Mouse (Mus musculus) cerebellum, postnatal 36 days (tissue): Measurements from ENCODE around the gene Oxsr1.
A peak's percentile ranks its signal among the peaks of the same experiment; 100 is the strongest.
"Not testable (repeated sequence)": the region's sequence is repeated elsewhere in the genome, so short reads cannot be mapped to it uniquely, and the experiment has no call there.

Source experiments
- DNase-seq, 2 experiments: peaks; one replicate each; pipeline ENCODE4 v3.0.0; 2021 to 2022; ENCODE audit warnings: mixed read lengths in 2 of 2

Oxsr1 gene

GRCm38 (mm10) chr9:119268588-119269145 is 53.6 kb downstream of the Oxsr1 start:
- DNase-seq = peak; percentile 8 to 9

DNA sequence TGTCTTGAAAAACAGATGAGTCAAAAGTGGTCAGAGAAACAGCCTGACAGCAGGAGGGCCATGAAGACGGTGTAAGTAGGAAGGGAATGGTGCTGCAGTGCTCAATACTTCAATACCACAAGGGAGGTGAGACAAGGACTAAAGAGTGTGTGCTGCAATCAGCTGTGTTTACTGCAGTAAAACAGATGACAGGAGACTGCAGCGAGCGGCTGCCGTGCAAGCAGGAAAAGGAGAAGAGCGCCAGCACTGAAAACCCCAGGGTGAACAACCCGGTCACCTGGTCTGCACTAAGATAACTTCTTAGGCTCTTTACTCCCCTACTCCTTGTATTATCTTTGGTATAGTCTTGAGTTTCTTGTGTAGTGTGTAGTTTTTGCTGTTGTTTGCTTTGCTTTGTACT is 54.1 kb downstream of the Oxsr1 start:
- DNase-seq = no peak

DNA sequence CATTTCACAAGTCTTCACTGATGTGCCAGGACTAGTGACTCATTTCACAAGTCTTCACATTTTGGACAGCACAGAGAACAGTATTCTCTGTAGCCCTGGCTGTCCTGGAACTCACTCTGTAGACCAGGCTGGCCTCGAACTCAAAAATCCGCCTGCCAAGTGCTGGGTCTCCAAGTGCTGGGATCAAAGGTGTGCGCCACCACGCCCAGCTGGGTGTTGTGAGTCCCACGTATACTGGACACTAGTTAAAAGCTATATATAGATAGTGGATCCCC is 56.2 kb downstream of the Oxsr1 start:
- DNase-seq = not testable (repeated sequence)

DNA sequence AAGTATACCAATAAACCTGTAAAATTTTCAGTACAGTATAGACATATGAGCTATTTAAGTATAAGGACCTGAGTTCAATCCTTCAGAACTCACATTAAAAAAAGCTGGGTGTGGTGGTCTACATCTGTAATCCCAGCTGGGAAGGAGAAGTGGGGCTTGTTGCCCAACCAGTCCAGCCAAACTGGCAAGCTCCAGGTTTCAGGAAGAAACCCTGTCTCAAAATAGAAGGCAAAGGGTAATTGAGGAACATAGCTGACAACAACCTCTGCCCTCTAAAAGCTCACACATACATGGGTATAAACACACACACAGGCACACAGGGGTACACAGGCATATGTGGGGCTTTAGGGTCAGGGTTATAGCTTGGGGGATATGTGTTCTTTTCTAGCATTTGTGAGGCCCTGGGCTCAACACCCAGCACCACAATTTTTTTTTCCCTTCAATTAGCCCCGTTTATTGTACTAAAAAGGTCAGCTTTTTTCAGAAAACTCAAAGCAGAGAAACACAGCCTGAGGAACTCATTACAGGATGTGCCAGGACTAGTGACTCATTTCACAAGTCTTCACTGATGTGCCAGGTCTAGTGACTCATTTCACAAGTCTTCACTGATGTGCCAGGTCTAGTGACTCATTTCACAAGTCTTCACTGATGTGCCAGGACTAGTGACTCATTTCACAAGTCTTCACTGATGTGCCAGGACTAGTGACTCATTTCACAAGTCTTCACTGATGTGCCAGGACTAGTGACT is 56.7 kb downstream of the Oxsr1 start:
- not testable (repeated sequence) for DNase-seq

DNA sequence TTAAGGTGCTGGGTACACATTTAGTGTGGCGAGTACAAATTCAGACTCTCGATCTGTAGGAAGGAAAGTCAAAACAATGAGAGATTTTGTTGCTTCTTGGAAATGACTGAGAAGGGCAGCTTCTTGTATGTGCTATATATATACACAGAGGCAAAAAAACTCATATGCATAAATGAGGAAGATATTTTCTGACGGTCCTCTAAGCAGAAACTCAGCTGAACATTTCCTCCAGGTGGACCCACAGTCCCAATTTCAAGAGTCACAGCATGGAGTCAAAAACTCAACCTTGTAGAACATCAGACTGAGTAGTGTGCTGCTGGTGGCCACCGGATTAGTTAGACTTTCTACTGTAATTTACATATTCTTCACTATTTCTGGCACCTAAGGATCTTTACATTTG is 59.2 kb downstream of the Oxsr1 start:
- DNase-seq = no peak

DNA sequence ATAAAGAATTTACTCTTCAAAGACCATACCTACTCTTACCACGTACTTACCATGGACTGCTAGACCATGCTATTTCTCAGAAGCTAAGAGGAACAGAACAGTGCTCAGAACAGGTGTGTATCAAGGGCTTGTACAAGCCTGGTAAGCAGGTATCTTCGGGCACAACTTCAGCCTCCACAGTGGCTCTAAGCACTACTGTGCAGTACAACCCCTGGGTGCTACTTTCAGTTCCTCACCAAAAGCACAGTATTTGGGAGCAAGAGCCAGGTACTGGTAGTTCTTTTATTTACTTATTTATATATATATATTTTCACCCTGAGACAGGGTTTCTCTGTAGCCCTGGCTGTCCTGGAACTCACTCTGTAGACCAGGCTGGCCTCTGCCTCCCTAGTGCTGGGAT is 61.4 kb downstream of the Oxsr1 start:
- no peak for DNase-seq

GRCm38 (mm10) chr9:119258785-119259184 is 63.4 kb downstream of the Oxsr1 start:
- no peak for DNase-seq

DNA sequence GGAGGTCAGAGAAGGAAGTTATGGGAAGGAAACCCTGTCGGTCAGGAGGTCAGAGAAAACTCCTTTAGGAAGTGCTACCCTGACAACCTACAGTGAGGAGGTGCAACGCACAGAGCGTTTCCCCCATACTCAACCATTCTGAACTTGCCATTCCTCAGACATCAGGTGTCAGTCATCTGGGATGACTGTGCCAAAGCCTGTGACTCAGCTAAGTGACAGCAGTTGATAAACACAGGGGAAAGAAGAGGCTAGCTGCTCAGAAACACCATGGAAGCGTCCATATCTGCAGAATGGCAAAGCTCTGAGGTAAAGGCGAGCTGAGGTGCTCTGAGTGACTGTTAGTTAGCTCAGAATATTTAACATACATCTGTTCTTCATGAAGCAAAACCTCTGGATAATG is 64.1 kb downstream of the Oxsr1 start:
- DNase-seq = no peak

- no peak for DNase-seq
Measured at GRCm38 (mm10) chr9:119256161-119256560, 66.1 kb downstream of the Oxsr1 start.

DNA sequence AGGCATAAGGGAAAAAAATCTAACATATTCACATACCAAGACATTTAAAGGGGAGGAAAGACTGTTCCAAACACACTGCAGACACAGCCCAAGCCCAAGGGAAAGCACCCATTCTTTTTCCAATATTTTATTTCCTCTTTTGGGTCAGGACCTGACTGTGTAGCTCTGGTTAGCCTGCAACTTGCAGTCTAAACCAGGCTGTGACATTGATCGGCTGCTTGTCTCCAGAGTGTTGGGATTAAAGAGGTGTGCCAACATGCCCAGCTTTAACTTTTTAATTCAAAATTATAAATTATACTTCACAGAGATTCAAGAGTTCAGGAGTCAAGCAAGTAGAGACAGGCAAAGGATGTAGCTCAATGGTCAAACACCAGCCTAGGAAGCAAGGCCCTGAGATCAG is 67.1 kb downstream of the Oxsr1 start:
- DNase-seq = no peak

GRCm38 (mm10) chr9:119254187-119254586 is 68.0 kb downstream of the Oxsr1 start:
- no peak for DNase-seq

DNA sequence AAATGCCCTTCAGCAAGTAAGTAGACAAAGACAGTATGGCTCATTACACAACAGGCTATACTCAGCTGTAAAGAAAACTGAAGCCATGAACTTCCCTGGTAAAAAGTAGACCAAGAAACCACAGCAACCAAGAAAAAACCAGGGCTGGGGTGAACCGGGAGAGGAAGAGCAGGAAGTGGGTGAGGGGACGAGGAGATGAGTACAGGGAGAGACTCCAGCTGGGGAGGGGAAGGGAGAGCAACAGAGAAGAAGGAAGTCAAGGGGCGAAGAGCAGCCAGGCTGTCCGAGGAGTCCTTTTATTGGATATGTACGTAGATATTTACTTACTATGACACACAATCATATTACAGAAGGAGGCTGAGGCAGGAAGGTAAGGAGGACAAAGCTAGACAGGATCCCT is 74.2 kb downstream of the Oxsr1 start:
- DNase-seq = no peak

DNA sequence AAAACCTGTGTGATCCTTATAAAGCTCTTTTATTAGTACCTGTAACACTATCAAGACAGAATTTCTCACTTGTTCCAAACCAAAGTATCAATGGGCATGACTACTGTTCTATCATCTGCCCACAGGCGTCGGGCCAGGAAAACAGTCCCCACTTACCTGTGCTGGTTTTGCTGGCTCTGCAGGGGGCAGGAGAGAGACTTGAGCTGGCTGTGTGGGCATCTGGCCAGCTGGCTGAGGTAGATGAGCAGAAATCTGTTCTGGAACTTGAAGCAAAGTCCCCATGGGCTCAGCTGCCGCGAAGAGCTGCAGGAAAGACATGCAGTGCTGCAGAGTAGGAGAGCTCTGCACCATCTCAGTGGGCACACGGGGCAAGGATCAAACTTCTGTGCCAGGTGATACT is 75.4 kb downstream of the Oxsr1 start:
- peak; percentile 27 to 33 for DNase-seq

- no peak for DNase-seq
Measured at GRCm38 (mm10) chr9:119243981-119244380, 78.2 kb downstream of the Oxsr1 start.

DNA sequence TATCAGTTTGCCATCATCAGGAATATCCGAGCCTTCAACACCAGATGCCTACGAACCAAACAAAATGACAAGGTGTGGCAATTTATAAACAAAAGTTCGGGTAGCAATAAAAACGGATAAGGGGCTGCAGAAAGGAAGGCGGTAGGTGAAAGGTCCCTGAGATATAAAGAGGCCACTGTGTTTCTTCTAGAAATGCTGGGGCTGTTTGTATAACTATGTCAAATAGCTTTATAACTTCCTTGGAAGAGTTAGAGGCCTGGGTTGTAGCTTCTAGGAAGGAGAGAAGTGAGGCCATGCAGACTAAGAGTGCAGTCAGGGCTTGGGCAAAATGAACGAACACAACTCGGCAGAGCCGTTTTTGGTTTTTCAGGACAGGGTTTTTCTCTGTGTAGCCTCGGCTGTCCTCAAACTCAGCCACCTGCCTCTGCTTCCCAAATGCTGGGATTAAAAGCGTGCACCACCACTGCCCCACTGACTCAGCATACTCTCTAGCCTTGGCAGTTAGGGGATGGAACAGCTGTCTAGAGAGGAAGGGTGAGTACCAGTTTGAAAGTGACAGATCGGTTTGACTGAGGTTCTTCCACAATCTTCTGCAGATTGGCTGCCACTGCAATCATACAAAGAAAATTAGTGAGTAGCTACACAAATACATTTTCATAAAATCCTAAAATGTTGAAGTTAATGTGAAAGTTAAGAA is 80.9 kb downstream of the Oxsr1 start:
- no peak for DNase-seq

DNA sequence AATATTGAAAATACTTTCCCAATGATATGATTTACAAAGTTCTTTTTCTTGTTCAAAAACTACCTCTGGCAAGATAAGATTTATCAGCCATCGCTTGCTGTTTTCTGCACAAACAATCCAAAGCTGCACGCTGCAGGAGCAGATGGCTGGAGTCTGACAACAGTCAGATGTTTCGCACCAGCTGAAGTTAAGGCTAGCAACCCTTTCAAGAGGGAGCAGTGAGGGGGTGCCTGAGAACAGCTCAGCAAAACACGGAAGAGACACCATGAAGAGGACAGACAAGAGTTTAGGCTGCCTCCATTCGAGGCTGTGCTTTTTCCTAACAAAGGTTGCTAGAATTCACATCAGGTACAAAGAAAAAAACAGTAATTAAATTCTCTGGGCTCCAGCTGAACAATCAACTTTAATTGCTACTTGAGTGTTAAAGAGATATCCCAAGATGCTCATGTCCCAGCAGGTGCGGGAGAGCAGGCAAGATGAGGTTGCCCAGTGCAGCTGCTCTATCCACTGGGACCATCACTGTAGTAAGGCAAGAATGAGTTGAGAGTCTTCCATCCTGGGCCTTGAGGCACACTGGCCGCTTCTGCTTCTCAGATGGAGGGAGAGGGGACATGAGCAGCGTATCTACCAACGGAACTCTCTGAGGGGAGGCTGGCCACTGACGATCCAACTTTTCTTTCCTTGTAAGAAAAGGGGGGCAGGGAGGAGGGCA is 81.8 kb downstream of the Oxsr1 start:
- DNase-seq = no peak

GRCm38 (mm10) chr9:119239274-119239673 is 83.0 kb downstream of the Oxsr1 start:
- DNase-seq = no peak

DNA sequence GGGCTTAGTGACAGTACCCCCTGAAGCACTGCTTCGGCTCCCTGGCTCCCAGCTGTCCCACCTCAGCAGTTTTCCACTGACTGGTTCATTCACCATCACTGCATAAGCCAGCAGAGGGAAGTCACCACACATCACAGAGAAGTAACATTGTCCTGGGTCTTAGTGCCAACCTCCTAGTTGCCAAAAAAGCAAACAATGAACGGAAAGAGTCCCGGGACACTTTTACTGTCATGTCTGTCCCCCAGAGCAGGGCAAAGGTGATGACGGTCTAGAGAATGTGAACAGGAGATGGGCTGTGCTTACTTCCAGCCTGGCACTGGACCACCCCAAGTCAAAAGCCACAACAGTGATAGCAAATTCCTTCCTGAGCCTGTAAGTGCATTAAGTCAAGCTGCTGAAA is 83.4 kb downstream of the Oxsr1 start:
- DNase-seq = no peak

DNA sequence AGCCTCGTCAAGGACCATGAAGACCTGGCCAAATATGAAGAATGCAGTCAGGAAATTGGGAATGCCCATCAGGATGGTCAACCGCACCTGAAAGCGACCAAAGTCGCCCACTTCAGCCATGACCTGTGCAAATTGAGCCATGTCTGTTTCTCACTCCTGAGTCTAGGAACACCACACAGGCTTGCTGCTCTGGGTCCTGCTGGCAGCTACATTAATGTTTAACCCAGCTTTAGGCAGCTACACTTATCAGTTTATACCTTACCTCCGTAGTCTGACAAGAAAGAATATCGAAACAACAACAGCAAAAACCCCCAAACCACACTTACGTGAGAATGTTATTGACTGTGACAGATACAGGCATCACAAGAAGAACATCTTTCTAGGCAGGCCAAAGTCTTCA is 90.7 kb downstream of the Oxsr1 start:
- no peak for DNase-seq

DNA sequence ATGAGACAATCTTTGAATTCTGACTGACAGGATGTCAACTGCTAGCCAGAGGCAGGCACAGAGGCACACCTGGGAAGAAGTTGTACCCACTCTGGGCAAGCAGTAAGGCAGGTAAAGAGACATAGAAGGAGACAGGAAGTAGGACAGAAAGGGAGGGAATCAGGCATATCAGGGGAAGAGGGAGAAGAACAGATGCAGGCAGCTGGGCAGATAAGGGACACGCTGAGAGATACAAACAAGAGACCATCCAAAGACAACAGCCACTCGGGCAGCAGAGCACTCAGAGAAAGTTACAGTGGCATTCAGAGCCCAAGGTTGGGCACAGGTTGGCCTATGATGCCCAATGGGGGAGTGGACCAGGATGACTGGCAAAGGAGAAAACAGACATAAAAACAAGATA is 91.4 kb downstream of the Oxsr1 start:
- no peak for DNase-seq

DNA sequence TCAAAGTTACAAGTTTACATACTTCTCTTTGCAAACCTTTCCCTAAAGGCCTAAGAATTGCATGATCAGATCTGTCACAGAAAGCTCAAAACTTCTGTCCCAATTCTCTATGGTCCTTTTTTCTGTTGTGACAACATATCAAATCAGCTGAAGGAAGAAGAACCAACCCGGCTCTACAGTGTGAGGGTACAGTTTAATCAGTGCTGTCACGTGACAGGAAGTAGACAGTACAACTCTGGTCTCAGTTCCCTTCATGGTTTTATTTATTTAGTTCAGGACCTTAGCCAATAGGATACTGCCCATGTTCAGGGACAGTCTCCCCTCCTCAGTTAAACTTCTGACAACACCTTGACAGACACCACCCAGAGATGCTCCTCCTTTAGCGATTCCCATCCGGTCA is 102.0 kb downstream of the Oxsr1 start:
- DNase-seq = no peak

- DNase-seq = no peak
Measured at GRCm38 (mm10) chr9:119219667-119220066, 102.6 kb downstream of the Oxsr1 start.

DNA sequence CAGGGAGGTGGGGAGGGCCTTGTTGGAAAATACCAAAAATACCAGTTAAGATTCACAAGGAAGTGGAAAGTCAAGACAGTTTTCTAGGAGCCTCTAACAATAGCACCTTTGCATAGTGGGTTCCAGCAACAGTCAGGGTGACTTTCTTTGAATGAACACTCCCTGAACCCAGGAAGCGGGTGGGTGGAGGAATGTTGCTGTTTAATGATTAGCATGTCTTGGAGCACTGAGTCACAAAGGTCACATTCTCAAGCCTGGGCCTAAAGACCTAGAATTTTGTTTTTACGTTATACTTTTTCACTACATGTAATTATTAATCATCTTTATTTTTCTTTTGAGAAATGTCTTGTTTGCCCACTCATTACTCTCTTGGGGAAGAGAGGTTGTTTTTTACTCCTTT is 106.9 kb downstream of the Oxsr1 start:
- DNase-seq = not testable (repeated sequence)

- no peak for DNase-seq
Measured at GRCm38 (mm10) chr9:119214601-119215000, 107.6 kb downstream of the Oxsr1 start.
